Mouse (Mus musculus): ENCODE data around the gene Mlst8.

GRCm38 (mm10) chr17:24527723-24528559 is 49.1 kb upstream of the Mlst8 start, which contains the start of gene Traf7:
- no peak for TF ChIP-seq CTCF (IDR thresholded peaks at IDR 0.05; ENCODE audit: low read depth, low read length)
- peak; percentile 89 for TF ChIP-seq POLR2A (IDR thresholded peaks at IDR 0.05; ENCODE audit: borderline replicate concordance, low read depth, low read length)
